Mouse (Mus musculus) megakaryocyte, embryonic 14.5 days (primary cell): ENCODE measurements around the gene Igf2.

Source experiments
- FLI1 ChIP-seq: IDR thresholded peaks from 2 replicates; pipeline ENCODE4 v1.6.1; 2012; ENCODE audit warnings: low read length, inconsistent platforms, mixed read lengths
- GATA1 ChIP-seq: IDR thresholded peaks from 3 replicates; pipeline ENCODE4 v1.6.1; 2012; ENCODE audit warnings: mixed read lengths, low read length, inconsistent platforms, borderline replicate concordance

DNA sequence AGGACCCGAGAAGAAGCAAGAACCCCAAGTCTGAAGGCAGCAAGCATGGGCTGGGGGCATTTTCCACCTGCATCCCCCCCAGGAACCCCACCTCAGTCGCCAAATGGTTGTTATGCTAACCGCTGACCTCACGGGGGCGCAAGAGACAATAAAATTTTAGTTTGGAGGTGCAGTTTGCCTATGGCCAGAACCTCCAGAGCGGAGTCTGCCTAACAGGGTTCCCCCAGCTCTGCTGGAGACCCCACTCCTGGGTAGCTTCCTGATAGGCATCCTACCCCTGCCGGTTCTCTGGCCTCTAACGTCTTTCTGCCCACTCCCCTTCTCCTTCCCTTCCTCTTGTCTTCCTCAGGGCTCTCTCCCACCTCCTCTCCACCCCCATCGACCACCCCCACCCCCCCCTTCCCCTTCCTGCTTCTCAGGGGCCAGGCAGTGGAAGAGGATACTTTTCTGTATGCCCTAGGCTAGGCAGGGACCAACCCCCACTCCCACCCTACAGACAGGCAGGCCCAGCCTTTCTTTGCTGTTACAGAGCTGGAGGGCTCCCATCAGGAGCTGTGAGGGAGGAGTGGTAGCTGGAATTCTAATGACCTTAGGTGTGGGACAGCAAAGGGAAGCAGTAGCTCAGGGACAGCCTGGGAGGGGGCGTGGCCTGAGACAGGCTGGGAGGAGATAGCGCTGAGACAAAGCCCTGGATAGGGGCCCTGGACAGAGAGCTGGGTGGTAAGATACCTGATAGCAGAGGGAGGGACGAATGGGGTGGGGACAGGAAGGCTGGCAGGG, 55.8 kb downstream of the Igf2 start:
- TF ChIP-seq GATA1 (no peak), FLI1 (no peak)
